Mouse (Mus musculus) limb, embryonic 12.5 days (tissue): Measurements from ENCODE around the gene Mdk. TPM values are rescaled to one million over a fixed set of nuclear protein-coding genes. Genes with fewer than 3 reads are reported as not detected.

ENCODE experiments used
- ATAC-seq: fragments of 200-750 bp; cut with Nextera tagmentation; 2 replicates; pipeline ENCODE4 v1.8.0; 2017; ENCODE audit warnings: low read depth, moderate TSS enrichment; ENCODE audit not compliant: insufficient number of reproducible peaks, insufficient read depth, low FRiP score, low TSS enrichment
- H3K27ac ChIP-seq: fragments of 300-500 bp; sonication (generic); 2 replicates; pipeline ENCODE4 v1.5.1; 2016; ENCODE audit warnings: mild to moderate bottlenecking, moderate library complexity
- H3K27me3 ChIP-seq: fragments of 300-500 bp; sonication (generic); 2 replicates; pipeline ENCODE4 v1.6.1; 2016; ENCODE audit warnings: mild to moderate bottlenecking, moderate library complexity
- H3K36me3 ChIP-seq: fragments of 300-500 bp; sonication (generic); 2 replicates; pipeline ENCODE4 v1.6.1; 2016; ENCODE audit warnings: mild to moderate bottlenecking, moderate library complexity
- H3K4me1 ChIP-seq: fragments of 300-500 bp; sonication (generic); replicated peaks from 2 replicates; pipeline ENCODE4 v1.6.1; 2016
- H3K4me2 ChIP-seq: fragments of 300-500 bp; sonication (generic); 2 replicates; pipeline ENCODE4 v1.6.1; 2016; ENCODE audit warnings: mild to moderate bottlenecking, moderate library complexity
- H3K4me3 ChIP-seq: fragments of 300-500 bp; sonication (generic); replicated peaks from 2 replicates; pipeline ENCODE4 v1.5.1; 2016; ENCODE audit warnings: mild to moderate bottlenecking
- H3K9ac ChIP-seq: fragments of 300-500 bp; sonication (generic); replicated peaks from 2 replicates; pipeline ENCODE4 v1.6.1; 2016; ENCODE audit warnings: mild to moderate bottlenecking, moderate library complexity
- H3K9me3 ChIP-seq: fragments of 300-500 bp; sonication (generic); 2 replicates; pipeline ENCODE4 v1.6.1; 2016; ENCODE audit warnings: mild to moderate bottlenecking, moderate library complexity
- WGBS: fragments of 180-500 bp; shearing (Covaris S2); methylation state at CpG from one replicate; pipeline ENCODE4 v1.1.7; 2016; 5-methylcytosine and 5-hydroxymethylcytosine counted together
- microRNA-seq: library from miRNA; unstranded; fragments of <30 nt; microRNA quantifications from one replicate; pipeline ENCODE4, GENCODE M21; 2017
- polyA plus RNA-seq: library from polyadenylated mRNA; unstranded; fragments of >200 nt; fragmentation: Nextera tagmentation; extraction: Ambion mirVana; gene quantifications from 2 replicates; pipeline ENCODE4 v1.2.1, GENCODE M21; 2016

Gene Mdk
- polyA plus RNA-seq, 1 experiment from 2014 or later = 2,291 TPM

- no peaks in the 10 kb centered on the region for H3K27me3 ChIP-seq
- WGBS = 87% methylated on average over 3 of the region's 3 CpGs
These were observed 28.7 kb downstream of the Mdk start for GRCm38 (mm10) chr2:91903171-91903925.

GRCm38 (mm10) chr2:91902336-91902735 lies 29.8 kb downstream of the Mdk start:
- H3K27me3 ChIP-seq = no peaks in the 10 kb centered on the region
- peaks cover 51% of the 10 kb centered on the region for H3K36me3 ChIP-seq
- no peak overlapping the region for H3K4me3 ChIP-seq
- no peak overlapping the region for H3K4me2 ChIP-seq
- ATAC-seq = no peak
- no peaks in the 10 kb centered on the region for H3K9me3 ChIP-seq
- 74% methylated on average over 5 of the region's 5 CpGs for WGBS
- no peaks in the 10 kb centered on the region for H3K4me1 ChIP-seq
- no peak overlapping the region for H3K9ac ChIP-seq
- H3K27ac ChIP-seq = no peak overlapping the region

More at GRCm38 (mm10) chr2:91903171-91903925, 28.7 kb downstream of the Mdk start:
- no peak overlapping the region for H3K27ac ChIP-seq
- H3K9ac ChIP-seq = no peak overlapping the region
- no peaks in the 10 kb centered on the region for H3K9me3 ChIP-seq
- H3K4me2 ChIP-seq = no peak overlapping the region
- H3K4me1 ChIP-seq = no peaks in the 10 kb centered on the region
- H3K4me3 ChIP-seq = no peak overlapping the region
- ATAC-seq = no peak
- peaks cover 54% of the 10 kb centered on the region for H3K36me3 ChIP-seq

GRCm38 (mm10) chr2:91900431-91900830 lies 31.7 kb downstream of the Mdk start:
- 92% methylated on average over 8 of the region's 8 CpGs for WGBS
- H3K9me3 ChIP-seq = no peaks in the 10 kb centered on the region
- no peaks in the 10 kb centered on the region for H3K4me1 ChIP-seq
- peaks cover 40% of the 10 kb centered on the region for H3K36me3 ChIP-seq
- no peak for ATAC-seq
- no peak overlapping the region for H3K9ac ChIP-seq
- H3K4me2 ChIP-seq = no peak overlapping the region
- H3K4me3 ChIP-seq = no peak overlapping the region
- no peaks in the 10 kb centered on the region for H3K27me3 ChIP-seq
- H3K27ac ChIP-seq = no peak overlapping the region

GRCm38 (mm10) chr2:91899141-91899540 lies 33.0 kb downstream of the Mdk start:
- no peak overlapping the region for H3K4me3 ChIP-seq
- no peak overlapping the region for H3K27ac ChIP-seq
- H3K4me2 ChIP-seq = no peak overlapping the region
- no peak for ATAC-seq
- WGBS = 97% methylated on average over 3 of the region's 3 CpGs
- H3K27me3 ChIP-seq = no peaks in the 10 kb centered on the region
- H3K9me3 ChIP-seq = no peaks in the 10 kb centered on the region
- no peak overlapping the region for H3K9ac ChIP-seq
- H3K4me1 ChIP-seq = no peaks in the 10 kb centered on the region
- peaks cover 37% of the 10 kb centered on the region; the same call in 1 of the 2 replicates for H3K36me3 ChIP-seq

- Histone ChIP-seq H3K9me3 (no peaks in the 10 kb centered on the region), H3K27me3 (no peaks in the 10 kb centered on the region), H3K4me2 (no peak overlapping the region), H3K9ac (no peak overlapping the region), H3K4me1 (no peaks in the 10 kb centered on the region), H3K36me3 (peaks cover 35% of the 10 kb centered on the region; the same call in 1 of the 2 replicates), H3K27ac (no peak overlapping the region), H3K4me3 (no peak overlapping the region)
- no peak for ATAC-seq
These were observed 34.1 kb downstream of the Mdk start for GRCm38 (mm10) chr2:91897968-91898367.

- no peaks in the 10 kb centered on the region for H3K9me3 ChIP-seq
- ATAC-seq = no peak
- H3K4me1 ChIP-seq = no peaks in the 10 kb centered on the region
- H3K4me2 ChIP-seq = no peak overlapping the region
- H3K4me3 ChIP-seq = no peak overlapping the region
- H3K27ac ChIP-seq = no peak overlapping the region
- no peaks in the 10 kb centered on the region for H3K27me3 ChIP-seq
- WGBS = 95% methylated on average over 3 of the region's 3 CpGs
- H3K9ac ChIP-seq = no peak overlapping the region
- H3K36me3 ChIP-seq = peaks cover 22% of the 10 kb centered on the region; the same call in 1 of the 2 replicates
These were observed 36.7 kb downstream of the Mdk start for GRCm38 (mm10) chr2:91895401-91895800.

- Histone ChIP-seq H3K4me3 (no peak overlapping the region), H3K36me3 (peaks cover 25% of the 10 kb centered on the region; the same call in 1 of the 2 replicates), H3K4me1 (no peaks in the 10 kb centered on the region), H3K27ac (no peak overlapping the region), H3K27me3 (no peaks in the 10 kb centered on the region), H3K9me3 (no peaks in the 10 kb centered on the region), H3K4me2 (no peak overlapping the region), H3K9ac (no peak overlapping the region)
- ATAC-seq = no peak
- whole genome bisulfite sequencing = 89% methylated on average over 3 of the region's 3 CpGs
These were observed 37.4 kb downstream of the Mdk start for GRCm38 (mm10) chr2:91894716-91895115.

- H3K9me3 ChIP-seq = no peaks in the 10 kb centered on the region
- H3K36me3 ChIP-seq = peaks cover 38% of the 10 kb centered on the region
- H3K4me1 ChIP-seq = no peaks in the 10 kb centered on the region
- H3K4me3 ChIP-seq = no peak overlapping the region
- no peak overlapping the region for H3K4me2 ChIP-seq
- ATAC-seq = no peak
- no peak overlapping the region for H3K9ac ChIP-seq
- whole genome bisulfite sequencing = 85% methylated on average over 4 of the region's 4 CpGs
- no peaks in the 10 kb centered on the region for H3K27me3 ChIP-seq
- no peak overlapping the region for H3K27ac ChIP-seq
These were observed 47.5 kb downstream of the Mdk start for GRCm38 (mm10) chr2:91884616-91885015.

GRCm38 (mm10) chr2:91883961-91884360 lies 48.1 kb downstream of the Mdk start:
- peaks cover 32% of the 10 kb centered on the region for H3K36me3 ChIP-seq
- H3K4me1 ChIP-seq = no peaks in the 10 kb centered on the region
- H3K9me3 ChIP-seq = no peaks in the 10 kb centered on the region
- H3K27ac ChIP-seq = no peak overlapping the region
- WGBS = 87% methylated on average over 4 of the region's 4 CpGs
- no peak overlapping the region for H3K4me3 ChIP-seq
- no peaks in the 10 kb centered on the region for H3K27me3 ChIP-seq
- H3K9ac ChIP-seq = no peak overlapping the region
- ATAC-seq = no peak
- H3K4me2 ChIP-seq = no peak overlapping the region

Small RNAs within 50 kb of the gene (microRNA-seq; reads per million reads assigned to microRNA genes)
- gene Mir6999 = not detected

Other genes with a start within 250 kb of the Mdk start
- 28.1 and 28.7 TPM in 2 replicates for gene Atg13, start 221.7 kb downstream of the Mdk start, polyA plus RNA-seq
- 24.0 and 25.2 TPM in 2 replicates for gene Harbi1, start 221.4 kb downstream of the Mdk start, polyA plus RNA-seq
- gene Ambra1, start 202.2 kb downstream of the Mdk start, polyA plus RNA-seq = 22.3 and 24.1 TPM in 2 replicates
- gene Chrm4, start 5.0 kb downstream of the Mdk start, polyA plus RNA-seq = 0.33 and 0.65 TPM in 2 replicates
- gene Gm9821, start 13.4 kb upstream of the Mdk start, polyA plus RNA-seq = 0.28 and 0.59 TPM in 2 replicates
- gene Dgkz, start 43.6 kb upstream of the Mdk start, polyA plus RNA-seq = 33.7 and 39.9 TPM in 2 replicates
- gene Creb3l1, start 92.2 kb upstream of the Mdk start, polyA plus RNA-seq = 1.3 and 2.6 TPM in 2 replicates
- 34.2 and 43.6 TPM in 2 replicates for gene Phf21a, start 160.8 kb upstream of the Mdk start, polyA plus RNA-seq